Mouse (Mus musculus) spleen, postnatal 10 days (tissue): ENCODE measurements at regions not wholly inside any gene's neighbourhood (a gene's known extent, or its start where the extent isn't known, plus 50 kb on each side); places are given as distances from the start of the nearest gene placed in this dataset.

Experiments used
- DNase-seq, 2 experiments: peaks; one replicate each; pipeline ENCODE4 v3.0.0; 2021 to 2022; ENCODE audit warnings: low spot score in 2 of 2

- DNase-seq, result no peak
Measured at GRCm38 (mm10) chr1:90454263-90454662, 148.5 kb upstream of the Cops8 start.

GRCm38 (mm10) chr1:90457396-90457795, 145.4 kb upstream of the Cops8 start:
- no peak for DNase-seq

GRCm38 (mm10) chr1:90458176-90458575, 144.6 kb upstream of the Cops8 start:
- DNase-seq, result no peak

- DNase-seq, result no peak
Measured at GRCm38 (mm10) chr1:90461699-90462098, 141.1 kb upstream of the Cops8 start.

GRCm38 (mm10) chr1:90463302-90463701, 139.5 kb upstream of the Cops8 start:
- no peak for DNase-seq

- no peak for DNase-seq
Measured at GRCm38 (mm10) chr1:90467646-90468045, 135.1 kb upstream of the Cops8 start.

GRCm38 (mm10) chr1:90470996-90471395, 131.8 kb upstream of the Cops8 start:
- DNase-seq, result no peak

GRCm38 (mm10) chr1:90471806-90472205, 131.0 kb upstream of the Cops8 start:
- no peak for DNase-seq

- no peak for DNase-seq
Measured at GRCm38 (mm10) chr1:90475060-90475813, 127.5 kb upstream of the Cops8 start.

- DNase-seq, result no peak
Measured at GRCm38 (mm10) chr1:90476556-90477243, 126.1 kb upstream of the Cops8 start.

- DNase-seq, result no peak
Measured at GRCm38 (mm10) chr1:90478839-90479238, 123.9 kb upstream of the Cops8 start.

GRCm38 (mm10) chr1:90481247-90481646, 121.5 kb upstream of the Cops8 start:
- no peak for DNase-seq

- DNase-seq, result no peak
Measured at GRCm38 (mm10) chr1:90481708-90482107, 121.1 kb upstream of the Cops8 start.

GRCm38 (mm10) chr1:90486349-90486839, 116.4 kb upstream of the Cops8 start:
- DNase-seq, result no peak

GRCm38 (mm10) chr1:90487886-90488285, 114.9 kb upstream of the Cops8 start:
- DNase-seq, result no peak

- DNase-seq, result no peak
Measured at GRCm38 (mm10) chr1:90488991-90489390, 113.8 kb upstream of the Cops8 start.

- no peak for DNase-seq
Measured at GRCm38 (mm10) chr1:90490335-90490734, 112.4 kb upstream of the Cops8 start.

- DNase-seq, result no peak
Measured at GRCm38 (mm10) chr1:90493481-90493880, 109.3 kb upstream of the Cops8 start.

GRCm38 (mm10) chr1:90495174-90495573, 107.6 kb upstream of the Cops8 start:
- DNase-seq, result no peak

GRCm38 (mm10) chr1:90497568-90497967, 105.2 kb upstream of the Cops8 start:
- no peak for DNase-seq

GRCm38 (mm10) chr1:90501373-90501772, 101.4 kb upstream of the Cops8 start:
- DNase-seq, result no peak

GRCm38 (mm10) chr1:90502371-90502770, 100.4 kb upstream of the Cops8 start:
- no peak for DNase-seq
